Mouse (Mus musculus) myocyte (in vitro differentiated cells): Measurements from ENCODE around the gene Olfr1390.

Experiments
- CEBPB ChIP-seq: IDR thresholded peaks from 2 replicates; pipeline ENCODE4 v1.6.1; 2011; ENCODE audit warnings: mild to moderate bottlenecking, moderate library complexity; ENCODE audit not compliant: poor library complexity, insufficient read depth, severe bottlenecking
- TCF3 ChIP-seq: IDR thresholded peaks from one replicate; pipeline ENCODE4 v1.6.1; 2011; ENCODE audit warnings: low read depth, control low read depth; ENCODE audit not compliant: insufficient read length

GRCm38 (mm10) chr11:49304441-49304840, 30.5 kb upstream of the Olfr1390 start, which contains the start of gene Olfr10:
- TF ChIP-seq CEBPB (no peak), TCF3 (no peak)
